Mouse (Mus musculus): ENCODE measurements around the gene Rbm5. TPM values are rescaled to one million over a fixed set of nuclear protein-coding genes. Genes with fewer than 3 reads are reported as not detected.

Rbm5 gene
- total and polyA plus RNA-seq, 3 experiments: 67.6 to 85.3 (median 83.6) TPM

DNA sequence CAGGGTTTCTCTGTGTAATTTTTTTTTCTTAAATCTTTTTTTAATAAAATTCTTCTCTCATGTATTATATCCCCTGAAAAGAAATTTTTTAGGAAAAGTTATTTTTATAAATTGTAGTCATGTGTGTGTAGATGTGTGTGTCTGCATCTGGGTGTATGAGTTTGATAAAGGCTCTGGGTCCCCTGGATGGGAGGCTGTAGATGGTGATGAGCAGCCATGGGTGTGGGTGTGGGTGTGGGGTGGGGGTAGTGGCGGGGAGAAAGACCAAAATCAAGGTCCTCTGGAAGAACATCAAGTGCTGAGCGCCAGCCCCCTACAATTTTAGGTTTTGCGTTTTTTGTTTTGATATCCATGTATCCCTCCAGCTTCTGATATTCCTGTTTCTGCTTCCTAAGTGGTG lies 22.7 kb downstream of the Rbm5 start:
- Histone ChIP-seq H3K27ac (ENCODE audit: insufficient read depth, low read depth) (no peak overlapping the region), H3K4me3 (replicated peaks in 1 of 3; ENCODE audit: low read depth in 2 of 3, low read length in 2 of 3, poor library complexity in 1 of 3) (no peak overlapping the region), H3K4me1 (ENCODE audit: control insufficient read depth in 1 of 2, insufficient read depth in 2 of 2) (no peaks in the 10 kb centered on the region), H3K79me2 (replicated peaks; ENCODE audit: control insufficient read depth, extremely low read depth, insufficient read depth, poor library complexity, severe bottlenecking) (peaks cover 8% of the 10 kb centered on the region), H3K9me3 (replicated peaks; ENCODE audit: low read length) (peaks cover 2% of the 10 kb centered on the region), H3K27me3 (replicated peaks) (no peaks in the 10 kb centered on the region), H3K9ac (ENCODE audit: insufficient read depth, low read depth) (no peak overlapping the region), H3K36me3 (replicated peaks in 1 of 2; ENCODE audit: control insufficient read depth in 1 of 2, insufficient read depth in 1 of 2, low read length in 1 of 2) (peaks cover 88 to 96% of the 10 kb centered on the region in 2 experiments), H3K4me2 (ENCODE audit: insufficient read depth, low read depth, poor library complexity, severe bottlenecking) (no peak overlapping the region)
- no peak for TF ChIP-seq HCFC1 (IDR thresholded peaks at IDR 0.05; ENCODE audit: low read depth, low read length)
- TF ChIP-seq ZNF384 (IDR thresholded peaks at IDR 0.05; ENCODE audit: low read depth, low read length): no peak
- TF ChIP-seq KAT2A (IDR thresholded peaks at IDR 0.05; ENCODE audit: insufficient replicate concordance, low read length): no peak
- no peak for TF ChIP-seq CHD1 (IDR thresholded peaks at IDR 0.05; ENCODE audit: low read depth, low read length)
- no peak for TF ChIP-seq GABPA (IDR thresholded peaks at IDR 0.05; ENCODE audit: insufficient replicate concordance, low read depth, low read length)
- TF ChIP-seq MAFK (IDR thresholded peaks at IDR 0.05; ENCODE audit: insufficient replicate concordance, low read length): no peak
- TF ChIP-seq TBP (conservative IDR thresholded peaks at IDR 0.05; ENCODE audit: low read depth, low read length): no peak
- TF ChIP-seq E2F4 (IDR thresholded peaks at IDR 0.05; ENCODE audit: insufficient replicate concordance, low read depth, low read length): no peak
- no peak for TF ChIP-seq ZC3H11A (IDR thresholded peaks at IDR 0.05; ENCODE audit: low read depth, low read length)
- TF ChIP-seq SMC3 (IDR thresholded peaks at IDR 0.05; ENCODE audit: low read depth, low read length): no peak
- TF ChIP-seq POLR2AphosphoS2 (IDR thresholded peaks at IDR 0.05; ENCODE audit: low read depth, low read length): no peak
- TF ChIP-seq MAX (IDR thresholded peaks at IDR 0.05; ENCODE audit: low read length): no peak
- TF ChIP-seq PAX5 (IDR thresholded peaks at IDR 0.05; ENCODE audit: low read length): no peak
- no peak for TF ChIP-seq JUN (IDR thresholded peaks at IDR 0.05; ENCODE audit: insufficient read depth, low read depth, low read length)
- DNase-seq (ENCODE audit: extremely low read depth): no peak
- dilution Hi-C loops (cut with MboI; ENCODE audit: extremely low pct_ligation_motif_present, extremely low pct_unique_long_range_greater_than_20kb, low sequenced_read_pairs): no loop called here
- in situ Hi-C loops (cut with MboI; ENCODE audit: low pct_ligation_motif_present, low pct_unique_long_range_greater_than_20kb, low sequenced_read_pairs): no loop called here

DNA sequence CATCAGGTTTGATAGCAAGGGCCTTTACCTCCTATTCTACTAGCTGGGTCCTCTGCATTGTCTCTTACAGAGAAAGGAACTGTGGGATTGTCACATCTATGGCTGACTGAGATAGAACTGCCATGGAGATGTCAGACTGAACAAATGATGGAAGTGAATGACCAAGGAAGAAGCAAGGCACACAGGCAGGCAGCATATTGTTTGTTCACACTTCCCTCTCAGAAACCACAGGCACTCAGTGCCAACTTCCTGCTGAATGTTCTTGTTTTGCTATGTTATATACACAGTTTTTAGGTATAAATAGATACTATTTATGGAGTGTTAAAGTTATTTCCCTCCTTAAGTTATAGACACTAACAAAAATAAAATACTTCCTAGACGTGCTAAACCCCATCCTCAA lies 23.5 kb downstream of the Rbm5 start:
- H3K79me2 ChIP-seq (replicated peaks; ENCODE audit: control insufficient read depth, extremely low read depth, insufficient read depth, poor library complexity, severe bottlenecking): peaks cover 6% of the 10 kb centered on the region
- DNase-seq (ENCODE audit: extremely low read depth): no peak
- TF ChIP-seq SMC3 (IDR thresholded peaks at IDR 0.05; ENCODE audit: low read depth, low read length): no peak
- TF ChIP-seq TBP (conservative IDR thresholded peaks at IDR 0.05; ENCODE audit: low read depth, low read length): no peak
- no peak for TF ChIP-seq USF2 (conservative IDR thresholded peaks at IDR 0.05; ENCODE audit: low read depth, low read length)
- no peak for TF ChIP-seq PAX5 (IDR thresholded peaks at IDR 0.05; ENCODE audit: low read length)
- no peak for TF ChIP-seq JUND (conservative IDR thresholded peaks at IDR 0.05; ENCODE audit: low read depth, low read length)
- TF ChIP-seq E2F4 (IDR thresholded peaks at IDR 0.05; ENCODE audit: insufficient replicate concordance, low read depth, low read length): no peak
- no peak for TF ChIP-seq MEF2A (IDR thresholded peaks at IDR 0.05; ENCODE audit: borderline replicate concordance, low read depth, low read length)
- no peak for TF ChIP-seq POLR2AphosphoS2 (IDR thresholded peaks at IDR 0.05; ENCODE audit: low read depth, low read length)
- no peak for TF ChIP-seq ZC3H11A (IDR thresholded peaks at IDR 0.05; ENCODE audit: low read depth, low read length)
- no peak for TF ChIP-seq TCF12 (IDR thresholded peaks at IDR 0.05; ENCODE audit: low read depth, low read length)
- TF ChIP-seq EP300 (IDR thresholded peaks at IDR 0.05; ENCODE audit: low read length): no peak
- no peak for TF ChIP-seq BHLHE40 (IDR thresholded peaks at IDR 0.05; ENCODE audit: low read depth, low read length)
- TF ChIP-seq USF1 (IDR thresholded peaks at IDR 0.05; ENCODE audit: low read depth, low read length): no peak
- TF ChIP-seq HCFC1 (IDR thresholded peaks at IDR 0.05; ENCODE audit: low read depth, low read length): no peak
- TF ChIP-seq ZNF384 (IDR thresholded peaks at IDR 0.05; ENCODE audit: low read depth, low read length): no peak
- no peak for TF ChIP-seq CTCF (conservative IDR thresholded peaks at IDR 0.05 in 1 of 2, IDR thresholded peaks at IDR 0.05 in 1 of 2; ENCODE audit: low read depth in 2 of 2, low read length in 2 of 2)
- TF ChIP-seq KAT2A (IDR thresholded peaks at IDR 0.05; ENCODE audit: insufficient replicate concordance, low read length): no peak
- no peak for TF ChIP-seq UBTF (IDR thresholded peaks at IDR 0.05; ENCODE audit: low read depth, low read length)
- TF ChIP-seq IRF4 (IDR thresholded peaks at IDR 0.05; ENCODE audit: low read depth, low read length): no peak
- no peak for TF ChIP-seq SIN3A (IDR thresholded peaks at IDR 0.05; ENCODE audit: low read length)
- in situ Hi-C loops (cut with MboI; ENCODE audit: low pct_ligation_motif_present, low pct_unique_long_range_greater_than_20kb, low sequenced_read_pairs) (no loop called here), dilution Hi-C loops (cut with MboI; ENCODE audit: extremely low pct_ligation_motif_present, extremely low pct_unique_long_range_greater_than_20kb, low sequenced_read_pairs) (no loop called here)
- peaks cover 2% of the 10 kb centered on the region for H3K9me3 ChIP-seq (replicated peaks; ENCODE audit: low read length)
- H3K27ac ChIP-seq (ENCODE audit: insufficient read depth, low read depth): no peak overlapping the region
- no peaks in the 10 kb centered on the region for H3K27me3 ChIP-seq (replicated peaks)
- H3K9ac ChIP-seq (ENCODE audit: insufficient read depth, low read depth): no peak overlapping the region
- no peak overlapping the region for H3K4me3 ChIP-seq (replicated peaks in 1 of 3; ENCODE audit: low read depth in 2 of 3, low read length in 2 of 3, poor library complexity in 1 of 3)
- H3K4me2 ChIP-seq (ENCODE audit: insufficient read depth, low read depth, poor library complexity, severe bottlenecking): no peak overlapping the region
- no peaks in the 10 kb centered on the region for H3K4me1 ChIP-seq (ENCODE audit: control insufficient read depth in 1 of 2, insufficient read depth in 2 of 2)
- peaks cover 88 to 97% of the 10 kb centered on the region in 2 experiments for H3K36me3 ChIP-seq (replicated peaks in 1 of 2; ENCODE audit: control insufficient read depth in 1 of 2, insufficient read depth in 1 of 2, low read length in 1 of 2)
